Mouse (Mus musculus): ENCODE measurements at regions not wholly inside any gene's neighbourhood (a gene's known extent, or its start where the extent isn't known, plus 50 kb on each side); places are given as distances from the start of the nearest gene placed in this dataset.
"Not testable (repeated sequence)": the region's sequence is repeated elsewhere in the genome, so short reads cannot be mapped to it uniquely, and the experiment has no call there.

GRCm38 (mm10) chr12:48387724-48388123, 994.7 kb upstream of the Foxg1 start:
- no peak for ATAC-seq (ENCODE audit: extremely low read depth, insufficient number of reproducible peaks, low FRiP score, poor library complexity, severe bottlenecking)

- no peak for ATAC-seq (ENCODE audit: extremely low read depth, insufficient number of reproducible peaks, low FRiP score, poor library complexity, severe bottlenecking)
Measured at GRCm38 (mm10) chr12:48388192-48388812, 994.2 kb upstream of the Foxg1 start.

GRCm38 (mm10) chr12:48391008-48391407, 991.5 kb upstream of the Foxg1 start:
- ATAC-seq (ENCODE audit: extremely low read depth, insufficient number of reproducible peaks, low FRiP score, poor library complexity, severe bottlenecking) = no peak

- ATAC-seq (ENCODE audit: extremely low read depth, insufficient number of reproducible peaks, low FRiP score, poor library complexity, severe bottlenecking) = no peak
Measured at GRCm38 (mm10) chr12:48439333-48440046, 943.0 kb upstream of the Foxg1 start.

- ATAC-seq (ENCODE audit: extremely low read depth, insufficient number of reproducible peaks, low FRiP score, poor library complexity, severe bottlenecking) = not testable (repeated sequence)
Measured at GRCm38 (mm10) chr12:48448719-48449118, 933.7 kb upstream of the Foxg1 start.

- ATAC-seq (ENCODE audit: extremely low read depth, insufficient number of reproducible peaks, low FRiP score, poor library complexity, severe bottlenecking) = no peak
Measured at GRCm38 (mm10) chr12:48462392-48462791, 920.1 kb upstream of the Foxg1 start.

- no peak for ATAC-seq (ENCODE audit: extremely low read depth, insufficient number of reproducible peaks, low FRiP score, poor library complexity, severe bottlenecking)
Measured at GRCm38 (mm10) chr12:48500735-48501134, 881.7 kb upstream of the Foxg1 start.

GRCm38 (mm10) chr12:48511594-48511993, 870.9 kb upstream of the Foxg1 start:
- no peak for ATAC-seq (ENCODE audit: extremely low read depth, insufficient number of reproducible peaks, low FRiP score, poor library complexity, severe bottlenecking)

- ATAC-seq (ENCODE audit: extremely low read depth, insufficient number of reproducible peaks, low FRiP score, poor library complexity, severe bottlenecking) = no peak
Measured at GRCm38 (mm10) chr12:48512259-48512658, 870.2 kb upstream of the Foxg1 start.

GRCm38 (mm10) chr12:48521996-48522395, 860.5 kb upstream of the Foxg1 start:
- ATAC-seq (ENCODE audit: extremely low read depth, insufficient number of reproducible peaks, low FRiP score, poor library complexity, severe bottlenecking) = no peak

- peak; percentile 48; the same call in 1 of the 2 replicates for ATAC-seq (ENCODE audit: extremely low read depth, insufficient number of reproducible peaks, low FRiP score, poor library complexity, severe bottlenecking)
Measured at GRCm38 (mm10) chr12:48559690-48560089, 822.8 kb upstream of the Foxg1 start.

GRCm38 (mm10) chr12:48604401-48605197, 777.9 kb upstream of the Foxg1 start:
- ATAC-seq (ENCODE audit: extremely low read depth, insufficient number of reproducible peaks, low FRiP score, poor library complexity, severe bottlenecking) = no peak

GRCm38 (mm10) chr12:48605423-48605822, 777.0 kb upstream of the Foxg1 start:
- no peak for ATAC-seq (ENCODE audit: extremely low read depth, insufficient number of reproducible peaks, low FRiP score, poor library complexity, severe bottlenecking)

- no peak for ATAC-seq (ENCODE audit: extremely low read depth, insufficient number of reproducible peaks, low FRiP score, poor library complexity, severe bottlenecking)
Measured at GRCm38 (mm10) chr12:48609391-48609790, 773.1 kb upstream of the Foxg1 start.

GRCm38 (mm10) chr12:48612066-48612465, 770.4 kb upstream of the Foxg1 start:
- ATAC-seq (ENCODE audit: extremely low read depth, insufficient number of reproducible peaks, low FRiP score, poor library complexity, severe bottlenecking) = no peak

GRCm38 (mm10) chr12:48616337-48616736, 766.1 kb upstream of the Foxg1 start:
- ATAC-seq (ENCODE audit: extremely low read depth, insufficient number of reproducible peaks, low FRiP score, poor library complexity, severe bottlenecking) = no peak

GRCm38 (mm10) chr12:48633559-48633958, 748.9 kb upstream of the Foxg1 start:
- no peak for ATAC-seq (ENCODE audit: extremely low read depth, insufficient number of reproducible peaks, low FRiP score, poor library complexity, severe bottlenecking)

- no peak for ATAC-seq (ENCODE audit: extremely low read depth, insufficient number of reproducible peaks, low FRiP score, poor library complexity, severe bottlenecking)
Measured at GRCm38 (mm10) chr12:48634671-48635241, 747.7 kb upstream of the Foxg1 start.

GRCm38 (mm10) chr12:48641974-48642373, 740.5 kb upstream of the Foxg1 start:
- ATAC-seq (ENCODE audit: extremely low read depth, insufficient number of reproducible peaks, low FRiP score, poor library complexity, severe bottlenecking) = no peak

- ATAC-seq (ENCODE audit: extremely low read depth, insufficient number of reproducible peaks, low FRiP score, poor library complexity, severe bottlenecking) = no peak
Measured at GRCm38 (mm10) chr12:48645135-48645534, 737.3 kb upstream of the Foxg1 start.

All from neutrophil, adult 5-6 weeks (primary cell).